Mouse (Mus musculus): ENCODE data around the gene Ccl1. TPM values are rescaled to one million over a fixed set of nuclear protein-coding genes. Genes with fewer than 3 reads are reported as not detected.

The Ccl1 gene
- polyA plus RNA-seq, 1 experiment from 2014 or later = 1.1 TPM

DNA sequence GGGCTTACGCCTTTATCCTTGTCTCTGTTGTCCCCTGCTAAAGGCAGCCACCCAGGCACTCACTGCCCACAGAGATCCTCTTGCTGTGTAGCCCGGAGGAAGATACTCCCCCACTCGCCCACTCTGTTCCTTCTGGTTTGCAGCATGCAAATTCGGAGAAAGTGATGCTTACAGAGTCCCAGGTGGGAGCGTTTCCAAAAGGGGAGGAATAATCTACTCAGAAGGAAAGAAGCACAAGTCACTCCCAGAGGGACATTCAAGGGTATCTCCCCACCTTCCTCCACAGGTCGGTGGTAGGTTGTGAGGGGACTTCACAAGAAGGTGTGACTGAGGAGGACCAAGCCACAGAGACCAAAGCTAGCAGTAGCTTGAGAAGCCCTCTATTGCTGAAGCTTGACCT lies 100.3 kb downstream of the Ccl1 start:
- 93% methylated on average over 6 of the region's 6 CpGs for WGBS
- Histone ChIP-seq H3K4me1 (no peaks in the 10 kb centered on the region), H3K27me3 (replicated peaks) (no peaks in the 10 kb centered on the region), H3K4me3 (replicated peaks) (no peak overlapping the region), H3K36me3 (no peaks in the 10 kb centered on the region), H3K9me3 (replicated peaks) (no peaks in the 10 kb centered on the region), H3K9ac (replicated peaks) (no peak overlapping the region), H3K27ac (replicated peaks) (no peak overlapping the region), H3K4me2 (no peak overlapping the region)
- ATAC-seq (ENCODE audit: low FRiP score) = no peak

DNA sequence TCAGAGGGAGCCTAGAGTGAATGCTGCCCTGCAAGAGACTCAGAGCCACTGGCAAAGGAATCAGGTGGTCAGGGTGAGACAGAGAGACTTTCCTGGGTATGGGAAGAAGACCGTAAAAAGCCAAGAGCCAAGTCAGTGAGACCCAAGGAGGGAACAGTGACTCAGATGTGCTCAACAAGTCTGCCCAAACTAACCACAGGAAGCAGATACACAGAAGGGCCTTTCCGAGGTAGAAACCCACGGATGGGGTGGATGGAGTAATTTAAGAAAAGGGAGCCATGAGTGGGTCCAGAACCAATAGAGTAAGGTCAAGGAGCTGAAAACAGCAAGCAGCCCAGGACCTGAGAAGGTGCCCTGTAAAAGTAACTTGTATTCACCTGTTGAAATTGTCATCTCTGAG lies 101.8 kb downstream of the Ccl1 start:
- no peak overlapping the region for H3K27ac ChIP-seq (replicated peaks)
- no peak overlapping the region for H3K4me2 ChIP-seq
- 89% methylated on average over 3 of the region's 3 CpGs for WGBS
- no peak overlapping the region for H3K4me3 ChIP-seq (replicated peaks)
- no peaks in the 10 kb centered on the region for H3K36me3 ChIP-seq
- no peaks in the 10 kb centered on the region for H3K27me3 ChIP-seq (replicated peaks)
- no peaks in the 10 kb centered on the region for H3K9me3 ChIP-seq (replicated peaks)
- peaks cover 4% of the 10 kb centered on the region; the same call in 1 of the 2 replicates for H3K4me1 ChIP-seq
- no peak overlapping the region for H3K9ac ChIP-seq (replicated peaks)
- ATAC-seq (ENCODE audit: low FRiP score) = no peak

DNA sequence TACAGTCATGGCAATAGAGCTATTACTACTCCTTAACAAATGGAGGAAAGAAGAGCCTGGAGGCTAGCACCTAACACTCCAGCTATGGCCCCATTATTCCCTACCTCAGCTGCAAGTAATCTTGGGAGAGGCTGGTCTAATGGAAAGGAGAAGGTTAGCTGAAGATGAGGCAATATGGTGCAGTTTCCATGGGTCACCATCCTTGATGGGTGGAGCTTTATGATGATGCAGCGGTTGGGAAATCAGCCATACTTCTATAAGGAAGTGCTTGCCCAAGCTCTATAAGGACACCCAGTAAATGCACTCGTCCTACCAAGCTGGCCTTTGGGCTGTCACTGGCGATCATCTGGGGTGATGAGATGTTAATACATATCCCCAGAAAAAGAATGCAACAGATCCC lies 107.7 kb downstream of the Ccl1 start:
- Histone ChIP-seq H3K4me3 (replicated peaks) (no peak overlapping the region), H3K27ac (replicated peaks) (no peak overlapping the region), H3K27me3 (replicated peaks) (no peaks in the 10 kb centered on the region), H3K9me3 (replicated peaks) (no peaks in the 10 kb centered on the region), H3K9ac (replicated peaks) (no peak overlapping the region), H3K36me3 (no peaks in the 10 kb centered on the region), H3K4me1 (peaks cover 4% of the 10 kb centered on the region; the same call in 1 of the 2 replicates), H3K4me2 (no peak overlapping the region)
- no peak for ATAC-seq (ENCODE audit: low FRiP score)
- 89% methylated on average over 3 of the region's 3 CpGs for WGBS

DNA sequence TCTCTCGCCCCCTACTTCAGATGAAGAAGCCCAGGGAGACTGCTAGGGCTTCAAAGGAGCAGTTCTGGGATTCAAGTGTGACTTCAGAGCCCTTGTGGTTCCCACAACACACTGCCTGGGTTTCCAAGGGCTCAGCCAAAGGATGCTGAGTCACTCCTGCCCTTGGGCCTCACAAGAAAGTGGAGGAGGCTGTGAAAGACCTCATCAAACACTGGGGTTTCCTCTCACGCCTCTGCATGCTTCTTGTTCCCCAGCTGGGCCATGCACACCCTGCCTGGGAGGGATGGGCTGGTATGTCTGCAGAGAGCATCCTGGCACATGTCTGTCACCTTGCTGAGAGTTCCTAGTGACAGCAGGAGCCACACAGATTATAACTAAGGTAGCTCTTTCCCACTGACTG lies 110.5 kb downstream of the Ccl1 start:
- Histone ChIP-seq H3K27me3 (replicated peaks) (no peaks in the 10 kb centered on the region), H3K4me1 (peaks cover 16% of the 10 kb centered on the region), H3K9ac (replicated peaks) (no peak overlapping the region), H3K4me2 (no peak overlapping the region), H3K27ac (replicated peaks) (no peak overlapping the region), H3K4me3 (replicated peaks) (no peak overlapping the region), H3K36me3 (no peaks in the 10 kb centered on the region), H3K9me3 (replicated peaks) (no peaks in the 10 kb centered on the region)
- no peak for ATAC-seq (ENCODE audit: low FRiP score)
- WGBS = 71% methylated on average over 2 of the region's 2 CpGs

DNA sequence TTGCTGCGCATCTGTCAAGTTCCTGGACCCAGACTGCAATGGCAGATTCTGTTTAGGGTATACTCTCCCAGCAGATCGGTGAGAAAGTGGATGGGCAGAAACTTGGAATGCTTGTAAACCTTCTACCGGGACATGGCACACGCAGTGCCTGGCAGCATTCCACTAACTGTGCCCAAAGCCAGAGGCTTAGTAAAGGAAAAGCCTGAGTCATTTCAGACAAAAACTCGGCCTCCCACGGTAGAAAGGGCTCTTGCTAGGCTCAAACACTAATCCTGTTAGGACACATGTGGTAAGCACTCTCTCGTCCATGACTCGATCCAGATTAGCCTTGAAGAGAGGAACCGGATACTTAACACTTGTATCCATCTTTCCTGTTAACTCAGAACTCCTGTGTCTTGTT lies 111.7 kb downstream of the Ccl1 start:
- ATAC-seq (ENCODE audit: low FRiP score) = no peak
- no peak overlapping the region for H3K9ac ChIP-seq (replicated peaks)
- WGBS = 74% methylated on average over 9 of the region's 9 CpGs

DNA sequence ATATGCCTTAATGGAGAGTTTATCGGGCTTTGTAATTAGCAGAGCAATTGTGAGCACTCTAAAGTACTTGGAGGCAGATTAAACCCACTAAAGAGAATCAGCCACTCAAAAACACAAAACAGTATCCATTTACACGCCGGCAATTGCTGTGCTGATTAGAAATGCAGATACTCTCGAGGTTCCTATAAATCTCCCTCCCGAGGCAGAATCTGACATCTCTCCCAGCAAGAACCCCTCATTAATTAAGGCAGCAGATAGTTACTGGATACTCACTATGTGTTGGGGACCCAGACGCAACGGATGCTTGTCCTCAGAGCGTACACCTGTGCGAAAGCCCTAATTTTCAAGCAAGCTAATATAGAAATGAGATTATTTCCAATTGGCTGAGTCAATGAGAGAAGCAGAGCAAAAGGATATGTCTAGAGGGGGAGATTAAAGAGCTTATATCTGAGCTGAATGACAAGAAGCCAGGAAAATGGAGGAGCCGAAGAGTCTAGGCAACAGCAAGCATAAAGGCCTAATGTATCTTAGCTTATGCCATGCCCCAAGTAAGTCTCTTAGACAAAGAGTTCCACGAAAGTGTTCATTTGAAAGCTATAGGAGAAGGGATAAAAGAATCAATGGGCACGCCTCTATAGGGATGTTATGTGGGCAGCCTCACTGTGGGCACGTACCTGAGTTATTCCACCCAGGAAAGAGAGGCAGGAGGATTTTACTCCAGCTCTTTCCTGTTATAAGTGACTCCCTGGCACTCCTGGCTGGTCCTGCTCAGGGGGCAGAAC lies 115.5 kb downstream of the Ccl1 start:
- Histone ChIP-seq H3K4me3 (replicated peaks) (no peak overlapping the region), H3K36me3 (no peaks in the 10 kb centered on the region), H3K9me3 (replicated peaks) (no peaks in the 10 kb centered on the region), H3K27me3 (replicated peaks) (no peaks in the 10 kb centered on the region), H3K4me1 (peaks cover 23% of the 10 kb centered on the region), H3K4me2 (no peak overlapping the region), H3K9ac (replicated peaks) (no peak overlapping the region), H3K27ac (replicated peaks) (peak overlapping the region; percentile 74)
- peak; percentile 77 for ATAC-seq (ENCODE audit: low FRiP score)
- 24% methylated on average over 13 of the region's 13 CpGs for WGBS

More for the DNA sequence above, 111.7 kb downstream of the Ccl1 start:
- Histone ChIP-seq H3K27me3 (replicated peaks) (no peaks in the 10 kb centered on the region), H3K36me3 (no peaks in the 10 kb centered on the region), H3K4me3 (replicated peaks) (no peak overlapping the region), H3K27ac (replicated peaks) (no peak overlapping the region), H3K4me1 (peaks cover 23% of the 10 kb centered on the region), H3K9me3 (replicated peaks) (no peaks in the 10 kb centered on the region), H3K4me2 (no peak overlapping the region)

DNA sequence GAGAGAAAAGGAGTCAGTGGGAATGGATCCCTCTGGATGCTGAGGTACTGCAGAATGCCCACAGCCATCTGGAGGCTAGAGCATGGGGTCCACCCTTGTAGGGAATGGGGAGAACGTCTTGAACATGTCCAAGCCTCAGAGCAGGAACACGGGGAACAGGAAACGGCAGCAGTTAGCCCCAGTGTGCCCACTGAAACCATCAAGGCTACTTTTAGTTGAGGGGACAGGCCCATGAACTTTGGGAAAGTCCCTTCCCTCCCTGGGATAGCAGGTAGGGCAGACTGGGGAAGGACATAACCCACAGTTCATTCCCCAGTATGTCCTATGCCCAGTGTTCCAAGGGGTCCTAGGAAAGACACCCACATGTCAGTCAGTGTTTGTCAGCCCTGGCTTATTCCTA lies 119.8 kb downstream of the Ccl1 start:
- Histone ChIP-seq H3K36me3 (no peaks in the 10 kb centered on the region), H3K27me3 (replicated peaks) (no peaks in the 10 kb centered on the region), H3K9me3 (replicated peaks) (no peaks in the 10 kb centered on the region), H3K9ac (replicated peaks) (no peak overlapping the region), H3K27ac (replicated peaks) (no peak overlapping the region), H3K4me1 (peaks cover 18% of the 10 kb centered on the region), H3K4me3 (replicated peaks) (no peak overlapping the region), H3K4me2 (no peak overlapping the region)
- 89% methylated on average over 3 of the region's 3 CpGs for WGBS
- ATAC-seq (ENCODE audit: low FRiP score) = no peak

DNA sequence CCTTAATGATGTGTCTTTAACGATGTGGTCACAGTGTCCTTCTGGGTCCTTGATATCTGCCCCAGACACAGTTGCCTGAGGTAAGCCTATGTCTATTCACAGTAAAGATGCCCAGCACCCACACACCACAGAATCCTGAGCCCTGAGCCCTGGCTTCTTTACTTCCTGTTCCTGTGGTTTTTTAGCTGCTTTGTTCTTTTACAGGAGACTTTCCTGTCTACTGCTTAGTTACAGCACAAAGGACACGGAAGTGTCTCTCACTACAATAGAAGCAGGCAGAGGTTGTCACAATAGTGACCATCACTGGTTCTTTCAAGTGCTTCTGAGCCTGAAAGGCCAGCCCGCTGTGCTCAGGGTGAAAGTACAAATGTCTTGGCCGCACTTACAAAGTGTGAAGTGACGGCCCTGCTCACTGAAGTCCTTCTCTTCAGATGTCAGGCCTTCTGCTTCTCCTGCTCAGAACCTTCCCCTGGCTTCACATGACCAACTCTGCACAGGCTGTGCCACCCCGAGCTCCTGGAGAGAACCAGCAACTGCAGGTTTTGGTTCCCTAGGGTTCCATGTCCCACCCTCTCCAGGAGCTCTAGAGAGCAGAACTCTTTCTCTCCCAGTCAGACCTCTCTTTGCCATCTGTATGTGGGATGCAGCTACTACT lies 122.1 kb downstream of the Ccl1 start:
- Histone ChIP-seq H3K4me3 (replicated peaks) (no peak overlapping the region), H3K27me3 (replicated peaks) (peaks cover 3% of the 10 kb centered on the region; the same call in 1 of the 2 replicates), H3K4me2 (no peak overlapping the region), H3K4me1 (no peaks in the 10 kb centered on the region), H3K36me3 (no peaks in the 10 kb centered on the region), H3K9ac (replicated peaks) (no peak overlapping the region), H3K9me3 (replicated peaks) (no peaks in the 10 kb centered on the region), H3K27ac (replicated peaks) (no peak overlapping the region)
- no peak for ATAC-seq (ENCODE audit: low FRiP score)
- 49% methylated on average over 6 of the region's 6 CpGs for WGBS

DNA sequence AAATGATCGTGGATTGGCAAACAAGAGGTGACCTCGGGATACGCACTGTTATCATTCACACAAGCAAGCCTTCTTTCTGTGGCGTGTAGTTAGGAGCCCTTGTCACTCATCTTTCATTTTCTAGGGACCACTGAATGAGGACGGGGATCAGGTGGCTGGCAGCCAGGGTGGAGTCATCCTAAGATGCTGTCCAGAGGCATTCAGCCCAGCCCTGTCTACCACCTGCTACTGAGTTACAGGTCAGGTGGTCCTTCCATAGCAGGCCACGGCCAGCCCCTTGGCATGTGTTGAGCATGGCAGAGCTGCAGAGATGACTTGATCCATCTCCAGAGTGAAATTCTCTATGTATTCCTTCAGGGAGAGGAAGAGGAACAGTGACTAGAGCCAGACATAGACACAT lies 123.1 kb downstream of the Ccl1 start:
- H3K9ac ChIP-seq (replicated peaks) = no peak overlapping the region
- H3K4me2 ChIP-seq = no peak overlapping the region
- H3K4me3 ChIP-seq (replicated peaks) = no peak overlapping the region
- 87% methylated on average over 6 of the region's 6 CpGs for WGBS
- no peaks in the 10 kb centered on the region for H3K36me3 ChIP-seq
- no peak for ATAC-seq (ENCODE audit: low FRiP score)
- H3K4me1 ChIP-seq = 0 out of 2 replicates have a peak, but pooled peaks cover 2% of the 10 kb centered on the region
- H3K27ac ChIP-seq (replicated peaks) = no peak overlapping the region
- no peaks in the 10 kb centered on the region for H3K9me3 ChIP-seq (replicated peaks)
- H3K27me3 ChIP-seq (replicated peaks) = peaks cover 7% of the 10 kb centered on the region; the same call in 1 of the 2 replicates

DNA sequence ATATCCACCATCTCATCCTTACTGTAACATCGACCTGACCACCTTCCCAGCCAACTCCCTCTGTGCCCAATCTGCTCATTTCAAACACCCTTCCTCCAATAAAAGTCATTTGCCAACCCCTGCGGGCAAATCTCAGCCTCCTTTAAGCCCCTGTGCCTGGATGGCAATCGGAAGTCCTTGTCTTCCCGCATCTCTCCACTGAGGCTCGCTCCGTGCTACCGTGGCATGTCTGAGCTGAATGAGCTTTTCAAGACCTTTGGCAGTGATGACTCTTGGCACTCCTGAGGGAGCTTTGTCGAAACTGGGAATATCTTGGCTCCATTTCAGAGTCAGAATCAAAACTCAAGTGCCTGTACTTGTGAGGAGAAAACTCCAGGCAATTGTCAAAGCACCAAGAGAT lies 124.2 kb downstream of the Ccl1 start:
- WGBS = 67% methylated on average over 8 of the region's 8 CpGs

DNA sequence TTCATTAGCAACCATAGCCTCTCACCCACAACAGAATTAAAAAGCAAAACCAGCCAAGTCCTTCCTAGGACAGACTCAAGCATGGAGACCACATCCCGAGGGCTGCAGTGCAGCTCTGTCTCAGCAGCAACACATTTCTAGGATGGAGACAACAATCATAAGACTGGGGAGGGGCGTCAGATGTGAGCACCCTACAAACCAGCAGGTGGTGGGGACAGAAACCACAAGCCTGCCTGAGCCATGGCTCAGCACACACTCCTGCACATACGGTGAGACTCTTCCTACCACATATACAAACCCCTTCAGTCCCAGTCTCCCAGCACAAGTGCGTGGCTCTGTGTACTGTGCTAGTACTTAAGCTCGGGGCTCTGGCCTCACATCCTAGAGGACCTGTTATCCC lies 127.3 kb downstream of the Ccl1 start:
- WGBS = 78% methylated on average over 5 of the region's 5 CpGs

More for the DNA sequence above, 124.2 kb downstream of the Ccl1 start:
- Histone ChIP-seq H3K4me3 (replicated peaks) (no peak overlapping the region), H3K4me2 (no peak overlapping the region), H3K9ac (replicated peaks) (no peak overlapping the region), H3K27ac (replicated peaks) (no peak overlapping the region), H3K27me3 (replicated peaks) (peaks cover 7% of the 10 kb centered on the region; the same call in 1 of the 2 replicates), H3K9me3 (replicated peaks) (no peaks in the 10 kb centered on the region), H3K36me3 (no peaks in the 10 kb centered on the region), H3K4me1 (0 out of 2 replicates have a peak, but pooled peaks cover 2% of the 10 kb centered on the region)
- no peak for ATAC-seq (ENCODE audit: low FRiP score)

DNA sequence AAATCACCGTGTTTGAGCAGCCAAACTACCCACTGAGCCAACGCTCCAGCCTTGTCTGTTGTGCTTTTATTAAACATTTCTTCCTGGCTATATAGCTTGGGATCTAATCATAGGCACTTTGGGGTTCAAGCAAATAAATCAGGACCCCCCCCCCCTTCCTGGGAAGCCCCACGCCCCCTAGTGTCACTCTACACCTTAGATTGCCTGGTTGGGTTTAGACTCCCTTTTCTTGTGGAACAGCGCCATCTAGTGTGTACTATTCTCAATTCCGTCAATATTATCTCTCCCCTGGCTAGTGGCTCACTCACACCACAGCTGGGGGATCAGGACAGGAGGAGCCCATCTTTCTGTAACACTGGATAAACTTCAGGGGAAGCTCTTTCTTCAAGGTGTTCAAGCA lies 127.8 kb downstream of the Ccl1 start:
- no peak overlapping the region for H3K4me2 ChIP-seq
- WGBS = 16% methylated on average over 5 of the region's 5 CpGs
- no peaks in the 10 kb centered on the region for H3K9me3 ChIP-seq (replicated peaks)
- H3K4me1 ChIP-seq = 0 out of 2 replicates have a peak, but pooled peaks cover 2% of the 10 kb centered on the region
- peaks cover 7% of the 10 kb centered on the region; the same call in 1 of the 2 replicates for H3K27me3 ChIP-seq (replicated peaks)
- no peak overlapping the region for H3K4me3 ChIP-seq (replicated peaks)
- H3K27ac ChIP-seq (replicated peaks) = no peak overlapping the region
- no peaks in the 10 kb centered on the region for H3K36me3 ChIP-seq
- ATAC-seq (ENCODE audit: low FRiP score) = peak; percentile 79
- H3K9ac ChIP-seq (replicated peaks) = no peak overlapping the region

More for the DNA sequence above, 127.3 kb downstream of the Ccl1 start:
- no peak overlapping the region for H3K27ac ChIP-seq (replicated peaks)
- H3K4me3 ChIP-seq (replicated peaks) = no peak overlapping the region
- ATAC-seq (ENCODE audit: low FRiP score) = 0 out of 2 replicates have a peak, but pooled peaks have one; percentile 38
- H3K9ac ChIP-seq (replicated peaks) = no peak overlapping the region
- 0 out of 2 replicates have a peak, but pooled peaks cover 2% of the 10 kb centered on the region for H3K4me1 ChIP-seq
- no peaks in the 10 kb centered on the region for H3K36me3 ChIP-seq
- H3K27me3 ChIP-seq (replicated peaks) = peaks cover 7% of the 10 kb centered on the region; the same call in 1 of the 2 replicates
- no peaks in the 10 kb centered on the region for H3K9me3 ChIP-seq (replicated peaks)
- no peak overlapping the region for H3K4me2 ChIP-seq

Data from neural tube, embryonic 15.5 days (tissue).